Mouse (Mus musculus) ES-Bruce4 (cell line): ENCODE results near the gene Tspyl4.
"Not testable (repeated sequence)": the region's sequence is repeated elsewhere in the genome, so short reads cannot be mapped to it uniquely, and the experiment has no call there.

Experiments
- CTCF ChIP-seq: IDR thresholded peaks from one replicate; pipeline ENCODE4 v1.8.1; 2011; ENCODE audit warnings: low read depth, low read length
- EP300 ChIP-seq: IDR thresholded peaks from 2 replicates; pipeline ENCODE4 v1.6.1; 2011; ENCODE audit warnings: low read depth, low read length; ENCODE audit not compliant: insufficient read depth
- POLR2A ChIP-seq: IDR thresholded peaks from one replicate; pipeline ENCODE4 v1.8.1; 2011; ENCODE audit warnings: low read length; ENCODE audit not compliant: insufficient read depth

DNA sequence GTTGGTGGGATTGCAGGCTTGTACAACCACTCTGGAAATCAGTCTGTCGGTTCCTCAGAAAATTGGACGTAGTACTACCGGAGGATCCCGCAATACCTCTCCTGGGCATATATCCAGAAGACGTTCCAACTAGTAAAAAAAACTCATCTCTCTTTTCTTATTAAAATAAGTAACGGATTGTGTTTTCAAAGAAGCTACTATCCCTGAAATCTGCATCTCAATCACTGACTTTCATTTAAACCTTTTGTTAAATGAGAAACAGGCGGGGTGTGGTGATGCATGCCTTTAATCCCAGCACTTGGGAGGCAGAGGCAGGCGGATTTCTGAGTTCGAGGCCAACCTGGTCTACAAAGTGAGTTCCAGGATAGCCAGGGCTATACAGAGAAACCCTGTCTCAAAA lies 44.4 kb upstream of the Tspyl4 start:
- TF ChIP-seq POLR2A, CTCF, EP300: not testable (repeated sequence)
